Mouse (Mus musculus): ENCODE data around the gene Pagr1b. TPM values are rescaled to one million over a fixed set of nuclear protein-coding genes. Genes with fewer than 3 reads are reported as not detected.

Gene Pagr1b
- polyA plus RNA-seq, 1 experiment from 2014 or later, result not detected

GRCm38 (mm10) chr7:127024755-127025555, 8.7 kb upstream of the Pagr1b start:
- Histone ChIP-seq H3K9ac (ENCODE audit: low read length) (peak overlapping the region; percentile 87), H3K4me3 (ENCODE audit: low read depth, low read length) (peak overlapping the region; percentile 84), H3K27ac (replicated peaks) (peak overlapping the region; percentile 96), H3K4me2 (replicated peaks; ENCODE audit: low read depth) (peak overlapping the region; percentile 96), H3K4me1 (replicated peaks; ENCODE audit: control insufficient read depth, insufficient read depth) (peaks cover 11% of the 10 kb centered on the region), H3K36me3 (ENCODE audit: control insufficient read depth, insufficient read depth, low read length) (peaks cover 3% of the 10 kb centered on the region; the same call in 1 of the 2 replicates), H3K27me3 (ENCODE audit: control insufficient read depth, insufficient read depth, low read length) (no peaks in the 10 kb centered on the region), H3K9me3 (ENCODE audit: control insufficient read depth, low read length) (no peaks in the 10 kb centered on the region)
- no peak for TF ChIP-seq EP300 (optimal IDR thresholded peaks at IDR 0.05)
- TF ChIP-seq CTCF (IDR thresholded peaks at IDR 0.05; ENCODE audit: low read depth), result peak; percentile 92
- peak; percentile 89 for DNase-seq (ENCODE audit: low spot score)
- peak; percentile 53 for ATAC-seq (ENCODE audit: low FRiP score, low TSS enrichment)
- WGBS, result 2% methylated on average over 30 of the region's 30 CpGs

GRCm38 (mm10) chr7:127023896-127024690, 7.8 kb upstream of the Pagr1b start:
- peak overlapping the region; percentile 84 for H3K4me3 ChIP-seq (ENCODE audit: low read depth, low read length)
- ATAC-seq (ENCODE audit: low FRiP score, low TSS enrichment) (no peak), DNase-seq (ENCODE audit: low spot score) (no peak)

GRCm38 (mm10) chr7:127023272-127023691, 7.0 kb upstream of the Pagr1b start:
- Histone ChIP-seq H3K4me3 (ENCODE audit: low read depth, low read length) (no peak overlapping the region), H3K9me3 (ENCODE audit: control insufficient read depth, low read length) (no peaks in the 10 kb centered on the region)

More at GRCm38 (mm10) chr7:127023896-127024690, 7.8 kb upstream of the Pagr1b start:
- Histone ChIP-seq H3K9ac (ENCODE audit: low read length) (peak overlapping the region; percentile 87), H3K36me3 (ENCODE audit: control insufficient read depth, insufficient read depth, low read length) (peaks cover 3% of the 10 kb centered on the region; the same call in 1 of the 2 replicates), H3K9me3 (ENCODE audit: control insufficient read depth, low read length) (no peaks in the 10 kb centered on the region), H3K4me2 (replicated peaks; ENCODE audit: low read depth) (peak overlapping the region; percentile 96), H3K27me3 (ENCODE audit: control insufficient read depth, insufficient read depth, low read length) (no peaks in the 10 kb centered on the region), H3K27ac (replicated peaks) (no peak overlapping the region), H3K4me1 (replicated peaks; ENCODE audit: control insufficient read depth, insufficient read depth) (peaks cover 12% of the 10 kb centered on the region)
- WGBS, result 18% methylated on average over 19 of the region's 19 CpGs
- no peak for TF ChIP-seq EP300 (optimal IDR thresholded peaks at IDR 0.05)
- no peak for TF ChIP-seq CTCF (IDR thresholded peaks at IDR 0.05; ENCODE audit: low read depth)

GRCm38 (mm10) chr7:127022528-127023271, 6.4 kb upstream of the Pagr1b start:
- Histone ChIP-seq H3K9ac (ENCODE audit: low read length) (no peak overlapping the region), H3K27ac (replicated peaks) (no peak overlapping the region), H3K36me3 (ENCODE audit: control insufficient read depth, insufficient read depth, low read length) (peaks cover 3% of the 10 kb centered on the region; the same call in 1 of the 2 replicates), H3K4me2 (replicated peaks; ENCODE audit: low read depth) (no peak overlapping the region), H3K4me1 (replicated peaks; ENCODE audit: control insufficient read depth, insufficient read depth) (peaks cover 11% of the 10 kb centered on the region), H3K9me3 (ENCODE audit: control insufficient read depth, low read length) (no peaks in the 10 kb centered on the region), H3K27me3 (ENCODE audit: control insufficient read depth, insufficient read depth, low read length) (no peaks in the 10 kb centered on the region), H3K4me3 (ENCODE audit: low read depth, low read length) (no peak overlapping the region)
- TF ChIP-seq CTCF (IDR thresholded peaks at IDR 0.05; ENCODE audit: low read depth) (no peak), EP300 (optimal IDR thresholded peaks at IDR 0.05) (no peak)
- DNase-seq (ENCODE audit: low spot score), result no peak
- no peak for ATAC-seq (ENCODE audit: low FRiP score, low TSS enrichment)
- WGBS, result 71% methylated on average over 3 of the region's 7 CpGs

More at GRCm38 (mm10) chr7:127023272-127023691, 7.0 kb upstream of the Pagr1b start:
- Histone ChIP-seq H3K4me1 (replicated peaks; ENCODE audit: control insufficient read depth, insufficient read depth) (peaks cover 14% of the 10 kb centered on the region), H3K27ac (replicated peaks) (no peak overlapping the region), H3K4me2 (replicated peaks; ENCODE audit: low read depth) (no peak overlapping the region), H3K27me3 (ENCODE audit: control insufficient read depth, insufficient read depth, low read length) (no peaks in the 10 kb centered on the region), H3K36me3 (ENCODE audit: control insufficient read depth, insufficient read depth, low read length) (peaks cover 3% of the 10 kb centered on the region; the same call in 1 of the 2 replicates), H3K9ac (ENCODE audit: low read length) (no peak overlapping the region; the same call in 1 of the 2 replicates)
- ATAC-seq (ENCODE audit: low FRiP score, low TSS enrichment) (no peak), DNase-seq (ENCODE audit: low spot score) (no peak)
- TF ChIP-seq EP300 (optimal IDR thresholded peaks at IDR 0.05) (no peak), CTCF (IDR thresholded peaks at IDR 0.05; ENCODE audit: low read depth) (no peak)
- 67% methylated on average over 13 of the region's 13 CpGs for WGBS

All from stomach, postnatal 0 days (tissue).